Mouse (Mus musculus): ENCODE measurements around the gene Fggy.

GRCm38 (mm10) chr4:95881751-95882350 is 324.5 kb downstream of the Fggy start:
- TF ChIP-seq CTCF (IDR thresholded peaks at IDR 0.05; ENCODE audit: control insufficient read depth, insufficient read depth, insufficient replicate concordance, low read depth, low read length) (no peak), POLR2A (IDR thresholded peaks at IDR 0.05; ENCODE audit: control insufficient read depth, low read depth, low read length) (no peak)
